Mouse (Mus musculus) neural tube, embryonic 14.5 days (tissue): ENCODE data around the gene Tbcb. TPM values are rescaled to one million over a fixed set of nuclear protein-coding genes. Genes with fewer than 3 reads are reported as not detected.

ENCODE experiments used
- ATAC-seq: fragments of 200-750 bp; cut with Nextera tagmentation; 2 replicates; pipeline ENCODE4 v1.8.0; 2017; ENCODE audit warnings: low read depth, mild to moderate bottlenecking, moderate TSS enrichment, moderate library complexity
- H3K27ac ChIP-seq: fragments of 300-500 bp; sonication (generic); 2 replicates; pipeline ENCODE4 v1.5.1; 2014; ENCODE audit warnings: low read depth, mild to moderate bottlenecking, control low read depth, low read length, moderate library complexity, mixed read lengths
- H3K27me3 ChIP-seq: fragments of 300-500 bp; sonication (generic); 2 replicates; pipeline ENCODE4 v1.6.1; 2014; ENCODE audit warnings: low read length; ENCODE audit not compliant: control insufficient read depth, insufficient read depth
- H3K36me3 ChIP-seq: fragments of 300-500 bp; sonication (generic); 2 replicates; pipeline ENCODE4 v1.6.1; 2014; ENCODE audit warnings: low read length, mixed read lengths; ENCODE audit not compliant: control insufficient read depth, insufficient read depth
- H3K4me1 ChIP-seq: fragments of 300-500 bp; sonication (generic); 2 replicates; pipeline ENCODE4 v1.6.1; 2014; ENCODE audit warnings: low read length; ENCODE audit not compliant: control insufficient read depth, insufficient read depth
- H3K4me2 ChIP-seq: fragments of 300-500 bp; sonication (generic); 2 replicates; pipeline ENCODE4 v1.6.1; 2014; ENCODE audit warnings: mild to moderate bottlenecking, low read depth, low read length, control low read depth
- H3K4me3 ChIP-seq: fragments of 300-500 bp; sonication (generic); 2 replicates; pipeline ENCODE4 v1.5.1; 2014; ENCODE audit warnings: low read depth, low read length, control low read depth, mixed read lengths
- H3K9ac ChIP-seq: fragments of 300-500 bp; sonication (generic); replicated peaks from 2 replicates; pipeline ENCODE4 v1.6.1; 2014; ENCODE audit warnings: low read depth, mild to moderate bottlenecking, control low read depth, low read length, mixed read lengths
- H3K9me3 ChIP-seq: fragments of 300-500 bp; sonication (generic); 2 replicates; pipeline ENCODE4 v1.6.1; 2016; ENCODE audit warnings: low read length; ENCODE audit not compliant: control insufficient read depth
- WGBS: fragments of 180-500 bp; shearing (Covaris S2); extraction: QIAGEN DNeasy Blood & Tissue Kit; methylation state at CpG from one replicate; pipeline ENCODE4 v1.1.7; 2014; 5-methylcytosine and 5-hydroxymethylcytosine counted together
- polyA plus RNA-seq: library from polyadenylated mRNA; unstranded; fragments of >200 nt; fragmentation: Nextera tagmentation; extraction: Ambion mirVana; gene quantifications from 2 replicates; pipeline ENCODE4 v1.2.1, GENCODE M21; 2014

The Tbcb gene
- polyA plus RNA-seq, 1 experiment from 2014 or later = 413 TPM

- Histone ChIP-seq H3K9me3 (no peaks in the 10 kb centered on the region), H3K4me2 (0 out of 2 replicates have a peak overlapping the region, but pooled peaks have one; percentile 60), H3K9ac (no peak overlapping the region), H3K27ac (no peak overlapping the region), H3K36me3 (no peaks in the 10 kb centered on the region; the same call in 1 of the 2 replicates), H3K4me1 (peaks cover 16% of the 10 kb centered on the region), H3K27me3 (no peaks in the 10 kb centered on the region), H3K4me3 (no peak overlapping the region)
- WGBS = 91% methylated on average over 20 of the region's 20 CpGs
- no peak for ATAC-seq
Measured at GRCm38 (mm10) chr7:30233387-30233786, 1.3 kb upstream of the Tbcb start.

GRCm38 (mm10) chr7:30232631-30233148 is 618 bp upstream of the Tbcb start:
- peak overlapping the region; percentile 75 for H3K9ac ChIP-seq
- peak; percentile 20 for ATAC-seq
- WGBS = 5% methylated on average over 24 of the region's 24 CpGs
- no peaks in the 10 kb centered on the region for H3K9me3 ChIP-seq
- peak overlapping the region; percentile 96 for H3K27ac ChIP-seq
- peaks cover 4% of the 10 kb centered on the region for H3K36me3 ChIP-seq
- peak overlapping the region; percentile 68 for H3K4me3 ChIP-seq
- H3K4me2 ChIP-seq = peak overlapping the region; percentile 60
- peaks cover 16% of the 10 kb centered on the region for H3K4me1 ChIP-seq
- no peaks in the 10 kb centered on the region for H3K27me3 ChIP-seq

GRCm38 (mm10) chr7:30231328-30231668 is 774 bp downstream of the Tbcb start:
- Histone ChIP-seq H3K36me3 (peaks cover 17% of the 10 kb centered on the region), H3K4me1 (peaks cover 16% of the 10 kb centered on the region), H3K27me3 (no peaks in the 10 kb centered on the region), H3K9ac (peak overlapping the region; percentile 58), H3K9me3 (no peaks in the 10 kb centered on the region), H3K27ac (peak overlapping the region; percentile 96), H3K4me3 (peak overlapping the region; percentile 68), H3K4me2 (peak overlapping the region; percentile 74)
- ATAC-seq = no peak; the same call in none of the 2 replicates
- 0% methylated on average over 16 of the region's 16 CpGs for WGBS

GRCm38 (mm10) chr7:30224206-30224605 is 7.9 kb downstream of the Tbcb start:
- H3K4me2 ChIP-seq = no peak overlapping the region
- H3K4me1 ChIP-seq = peaks cover 3% of the 10 kb centered on the region; the same call in 1 of the 2 replicates
- H3K9ac ChIP-seq = no peak overlapping the region
- H3K4me3 ChIP-seq = no peak overlapping the region
- no peaks in the 10 kb centered on the region for H3K9me3 ChIP-seq
- H3K36me3 ChIP-seq = peaks cover 40% of the 10 kb centered on the region
- H3K27me3 ChIP-seq = no peaks in the 10 kb centered on the region
- 92% methylated on average over 12 of the region's 12 CpGs for WGBS
- no peak overlapping the region for H3K27ac ChIP-seq
- no peak for ATAC-seq

DNA sequence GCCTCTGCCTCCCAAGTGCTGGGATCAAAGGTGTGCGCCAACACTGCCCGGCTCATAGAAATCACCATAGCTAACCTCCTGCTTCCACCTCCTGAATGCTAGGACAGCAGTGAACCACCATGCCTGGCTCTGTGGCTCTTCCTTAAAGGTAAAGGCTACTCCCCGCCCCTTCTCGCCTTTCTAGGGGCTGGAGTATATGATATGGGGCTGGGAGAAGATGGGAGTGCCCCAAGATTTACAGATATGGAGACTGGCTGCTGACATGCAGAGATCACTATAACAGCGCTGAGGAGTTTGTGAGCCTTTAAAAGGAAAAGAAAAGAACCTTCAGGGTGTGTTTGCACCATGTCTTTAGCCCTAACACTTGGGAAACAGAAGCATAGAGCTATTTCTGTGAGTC is 9.9 kb downstream of the Tbcb start:
- no peak for ATAC-seq

DNA sequence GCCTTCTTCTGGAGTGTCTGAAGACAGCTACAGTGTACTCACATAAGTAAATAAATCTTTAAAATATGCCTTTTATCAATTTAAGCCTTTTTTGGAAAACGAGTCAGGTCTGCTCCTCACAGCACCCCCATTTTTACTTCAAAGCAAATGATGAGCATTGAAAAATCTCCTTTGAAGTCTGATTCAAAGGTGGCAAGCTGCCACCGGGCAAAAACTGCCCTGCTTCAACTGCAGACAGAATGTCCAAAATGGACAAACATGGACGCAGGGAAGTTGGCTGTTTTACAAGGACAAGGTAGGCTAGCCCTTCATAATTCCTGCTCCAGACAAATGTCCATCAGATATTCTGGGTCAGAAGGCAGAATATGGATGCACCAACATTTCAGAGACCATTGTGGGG is 10.6 kb downstream of the Tbcb start:
- Histone ChIP-seq H3K36me3 (peaks cover 25% of the 10 kb centered on the region), H3K4me1 (peaks cover 5% of the 10 kb centered on the region; the same call in 1 of the 2 replicates), H3K4me3 (no peak overlapping the region), H3K27me3 (no peaks in the 10 kb centered on the region), H3K9ac (no peak overlapping the region), H3K4me2 (no peak overlapping the region), H3K9me3 (no peaks in the 10 kb centered on the region), H3K27ac (no peak overlapping the region)
- ATAC-seq = no peak
- WGBS = 88% methylated on average over 3 of the region's 3 CpGs

More for the DNA sequence above, 9.9 kb downstream of the Tbcb start:
- WGBS = 95% methylated on average over 5 of the region's 5 CpGs
- Histone ChIP-seq H3K9ac (no peak overlapping the region), H3K27ac (no peak overlapping the region), H3K4me1 (peaks cover 3% of the 10 kb centered on the region; the same call in 1 of the 2 replicates), H3K4me3 (no peak overlapping the region), H3K4me2 (no peak overlapping the region), H3K9me3 (no peaks in the 10 kb centered on the region), H3K36me3 (peaks cover 32% of the 10 kb centered on the region), H3K27me3 (no peaks in the 10 kb centered on the region)

- H3K9me3 ChIP-seq = no peaks in the 10 kb centered on the region
- H3K27me3 ChIP-seq = no peaks in the 10 kb centered on the region
- H3K36me3 ChIP-seq = peaks cover 15% of the 10 kb centered on the region
- peak overlapping the region; percentile 39 for H3K4me3 ChIP-seq
- peak overlapping the region; percentile 48; the same call in 1 of the 2 replicates for H3K9ac ChIP-seq
- no peak for ATAC-seq
- H3K4me1 ChIP-seq = peaks cover 6% of the 10 kb centered on the region; the same call in 1 of the 2 replicates
- 21% methylated on average over 11 of the region's 11 CpGs for WGBS
- H3K4me2 ChIP-seq = peak overlapping the region; percentile 88
- H3K27ac ChIP-seq = no peak overlapping the region
Measured at GRCm38 (mm10) chr7:30220008-30220356, 12.1 kb downstream of the Tbcb start.

GRCm38 (mm10) chr7:30219293-30220007 is 12.6 kb downstream of the Tbcb start:
- Histone ChIP-seq H3K4me2 (peak overlapping the region; percentile 88), H3K4me1 (peaks cover 6% of the 10 kb centered on the region; the same call in 1 of the 2 replicates), H3K27me3 (no peaks in the 10 kb centered on the region), H3K9me3 (no peaks in the 10 kb centered on the region), H3K36me3 (peaks cover 10% of the 10 kb centered on the region), H3K9ac (peak overlapping the region; percentile 48; the same call in 1 of the 2 replicates), H3K4me3 (peak overlapping the region; percentile 39), H3K27ac (peak overlapping the region; percentile 11; the same call in 1 of the 2 replicates)
- ATAC-seq = peak; percentile 54
- 5% methylated on average over 16 of the region's 16 CpGs for whole genome bisulfite sequencing

- H3K9ac ChIP-seq = no peak overlapping the region
- 78% methylated on average over 2 of the region's 2 CpGs for WGBS
- H3K27ac ChIP-seq = no peak overlapping the region
- no peaks in the 10 kb centered on the region for H3K36me3 ChIP-seq
- no peak overlapping the region for H3K4me3 ChIP-seq
- H3K27me3 ChIP-seq = no peaks in the 10 kb centered on the region
- no peaks in the 10 kb centered on the region for H3K9me3 ChIP-seq
- H3K4me1 ChIP-seq = peaks cover 6% of the 10 kb centered on the region; the same call in 1 of the 2 replicates
- peak; percentile 26; the same call in 1 of the 2 replicates for ATAC-seq
- no peak overlapping the region for H3K4me2 ChIP-seq
Measured at GRCm38 (mm10) chr7:30217277-30217676, 14.8 kb downstream of the Tbcb start.
